Mouse (Mus musculus) sigmoid colon, adult 10 weeks (tissue): ENCODE results near the gene Ear1. TPM values are rescaled to one million over a fixed set of nuclear protein-coding genes. Genes with fewer than 3 reads are reported as not detected.

Experiments
- polyA plus RNA-seq: library from polyadenylated mRNA; stranded (reverse); fragments of 350-450 nt; fragmentation: Illumina TruSeq; extraction: RNeasy Lipid Tissue Mini Kit (QIAGEN cat#74804); gene quantifications from one replicate; pipeline ENCODE4 v1.2.3, GENCODE M21; 2014; ENCODE audit warnings: low read depth, low replicate concordance

Gene Ear1
- polyA plus RNA-seq = not detected

GRCm38 (mm10) chr14:43875417-43875816 lies at the start of gene Ear1:
TSS of gene Ear1 (minus strand) at chr14:43875517.

GRCm38 (mm10) chr14:43924688-43925403 lies 49.5 kb upstream of the Ear1 start, which contains the start of gene Gm8113:
TSS of gene Gm8113 (plus strand) at chr14:43925390.

GRCm38 (mm10) chr14:43923459-43923858 lies 48.1 kb upstream of the Ear1 start, which contains the start of gene Ear10:
TSS of gene Ear10 (minus strand) at chr14:43923559.

GRCm38 (mm10) chr14:43784645-43785044 lies 90.7 kb downstream of the Ear1 start, which contains the start of gene Gm8180:
TSS of gene Gm8180 (minus strand) at chr14:43784745.

Other genes with a start within 250 kb of the Ear1 start
- gene Gm8165, start 198.3 kb downstream of the Ear1 start, polyA plus RNA-seq = not detected
- 4.6 TPM for gene Gm7324, start 177.7 kb downstream of the Ear1 start, polyA plus RNA-seq
- not detected for gene Gm16506, start 148.0 kb downstream of the Ear1 start, polyA plus RNA-seq
- gene Gm6526, start 127.7 kb downstream of the Ear1 start, polyA plus RNA-seq = not detected
- gene Gm8180, start 90.8 kb downstream of the Ear1 start, polyA plus RNA-seq = not detected
- gene Ear10, start 48.0 kb upstream of the Ear1 start, polyA plus RNA-seq = not detected
- 1.3 TPM for gene Gm8113, start 49.9 kb upstream of the Ear1 start, polyA plus RNA-seq
- not detected for gene Ang5, start 81.6 kb upstream of the Ear1 start, polyA plus RNA-seq
- not detected for gene Ang6, start 126.8 kb upstream of the Ear1 start, polyA plus RNA-seq
- 3.8 TPM for gene Ear2, start 227.1 kb upstream of the Ear1 start, polyA plus RNA-seq
- gene Gm3327, start 248.3 kb upstream of the Ear1 start, polyA plus RNA-seq = not detected